Mouse (Mus musculus) cerebellum, adult 8-10 months (tissue): ENCODE results near the gene Zfp870.
"Not testable (repeated sequence)": the region's sequence is repeated elsewhere in the genome, so short reads cannot be mapped to it uniquely, and the experiment has no call there.

ENCODE experiments used
- DNase-seq: peaks from one replicate; pipeline ENCODE4 v3.0.0; 2022

Gene Zfp870

DNA sequence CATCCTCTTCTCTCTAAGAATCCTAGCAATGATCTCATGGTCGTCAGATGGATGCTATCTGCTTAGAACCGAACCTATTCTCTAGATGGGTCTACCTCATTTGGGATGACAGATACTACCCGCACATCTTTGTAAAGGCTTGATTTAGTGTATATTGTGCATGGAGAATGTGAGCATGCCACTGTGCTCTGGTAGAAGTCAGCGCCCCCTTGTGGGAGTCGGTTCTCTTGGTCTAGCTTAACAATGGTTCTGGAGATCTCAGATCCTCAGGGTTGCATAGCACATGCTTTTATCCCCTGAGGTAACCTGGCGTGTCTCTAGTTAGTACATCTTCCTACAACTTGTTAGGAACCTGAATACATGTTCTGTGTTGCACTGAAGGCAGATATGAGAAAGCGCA lies 24.2 kb downstream of the Zfp870 start:
- DNase-seq = not testable (repeated sequence)

DNA sequence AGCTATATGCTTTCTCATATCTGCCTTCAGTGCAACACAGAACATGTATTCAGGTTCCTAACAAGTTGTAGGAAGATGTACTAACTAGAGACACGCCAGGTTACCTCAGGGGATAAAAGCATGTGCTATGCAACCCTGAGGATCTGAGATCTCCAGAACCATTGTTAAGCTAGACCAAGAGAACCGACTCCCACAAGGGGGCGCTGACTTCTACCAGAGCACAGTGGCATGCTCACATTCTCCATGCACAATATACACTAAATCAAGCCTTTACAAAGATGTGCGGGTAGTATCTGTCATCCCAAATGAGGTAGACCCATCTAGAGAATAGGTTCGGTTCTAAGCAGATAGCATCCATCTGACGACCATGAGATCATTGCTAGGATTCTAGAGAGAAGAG lies 34.7 kb downstream of the Zfp870 start:
- DNase-seq = not testable (repeated sequence)

DNA sequence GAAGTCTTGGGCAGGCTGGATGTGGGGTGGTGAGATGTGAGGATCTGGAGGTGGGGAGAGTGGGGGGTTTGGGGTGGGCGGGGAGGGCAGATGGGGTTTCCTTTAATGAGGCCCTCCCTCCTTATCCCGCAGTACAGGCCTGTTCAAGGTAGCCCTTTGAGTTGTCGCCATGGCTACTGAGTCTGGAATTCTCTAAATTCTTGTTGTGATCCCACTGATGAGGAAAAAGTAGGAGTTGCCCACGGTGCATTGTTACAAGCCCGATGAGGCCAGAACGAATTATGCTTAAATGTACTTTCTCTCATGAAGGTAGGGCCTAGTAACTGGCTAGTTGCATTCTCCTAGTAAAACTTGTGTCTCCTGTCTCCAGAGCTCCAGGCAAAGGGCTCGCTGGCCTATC lies 39.9 kb downstream of the Zfp870 start:
- no peak for DNase-seq

DNA sequence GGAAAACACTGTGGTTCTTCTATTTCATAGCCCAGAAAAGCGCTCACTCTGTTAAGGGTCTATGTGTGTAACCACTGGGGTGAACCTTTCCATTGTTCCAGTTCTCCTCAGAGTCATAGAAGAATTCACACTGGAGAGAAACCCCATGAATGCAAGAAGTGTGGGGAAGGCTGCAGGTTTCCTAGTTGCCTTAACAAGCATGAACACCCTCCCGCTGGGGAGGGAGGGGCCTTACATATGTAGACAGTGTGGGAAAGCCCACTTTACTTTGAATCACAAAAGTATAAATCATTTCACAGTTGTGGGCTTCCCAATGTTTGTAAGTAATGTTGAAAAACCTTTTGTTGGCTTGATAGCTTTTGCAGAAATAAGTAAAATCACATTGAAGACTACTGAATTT lies 50.1 kb downstream of the Zfp870 start:
- no peak for DNase-seq

DNA sequence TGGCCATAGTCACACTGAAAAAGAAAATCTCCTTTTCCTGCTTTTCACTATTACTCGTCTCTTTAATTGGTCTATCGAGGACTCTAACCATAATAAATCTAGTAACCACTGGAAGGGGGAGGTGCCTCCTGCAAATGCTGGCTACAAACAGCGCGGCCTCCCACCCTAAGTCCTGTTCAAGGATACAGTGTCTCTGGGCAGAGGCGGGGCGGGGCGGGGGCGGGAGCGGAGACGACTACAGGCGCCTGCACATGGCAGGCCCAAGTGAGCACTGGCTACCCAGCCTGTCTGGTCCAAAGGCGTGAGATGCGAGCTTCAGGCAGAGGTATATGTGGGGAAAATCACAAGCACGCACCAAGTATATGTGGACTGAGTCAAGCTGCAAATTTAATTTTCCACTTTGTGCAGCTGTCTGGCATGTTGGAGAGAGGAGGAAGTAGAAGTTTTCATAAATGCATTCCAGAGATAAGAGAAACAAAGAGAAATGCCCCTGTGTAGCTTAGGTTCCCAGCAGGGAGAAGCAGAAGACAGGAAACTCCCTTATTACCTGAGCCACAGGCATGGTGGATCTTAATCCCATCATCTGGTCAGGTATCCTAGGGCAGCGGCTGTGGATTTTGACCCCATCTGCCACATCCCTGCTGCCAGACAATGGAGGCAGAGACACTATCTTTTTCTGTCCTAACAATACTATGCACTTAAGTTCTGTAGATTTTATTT lies 52.2 kb downstream of the Zfp870 start:
- no peak for DNase-seq

DNA sequence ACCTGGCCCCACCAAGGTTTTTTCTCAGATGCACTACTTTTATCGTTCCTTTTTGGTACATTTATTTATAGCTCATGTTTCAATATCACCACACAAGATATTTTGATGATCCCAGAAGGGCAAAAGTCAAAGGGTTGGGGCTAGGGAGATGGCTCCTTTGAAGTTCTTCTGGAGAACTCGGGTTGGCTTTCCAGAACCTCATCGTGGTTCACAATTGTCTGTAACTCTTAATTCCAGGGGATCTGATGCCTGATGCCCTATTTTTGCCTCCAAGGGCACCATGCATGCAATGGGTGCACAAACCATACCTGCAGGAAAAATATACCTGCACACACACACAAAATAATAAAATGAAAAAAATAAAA lies 61.0 kb downstream of the Zfp870 start:
- no peak for DNase-seq

DNA sequence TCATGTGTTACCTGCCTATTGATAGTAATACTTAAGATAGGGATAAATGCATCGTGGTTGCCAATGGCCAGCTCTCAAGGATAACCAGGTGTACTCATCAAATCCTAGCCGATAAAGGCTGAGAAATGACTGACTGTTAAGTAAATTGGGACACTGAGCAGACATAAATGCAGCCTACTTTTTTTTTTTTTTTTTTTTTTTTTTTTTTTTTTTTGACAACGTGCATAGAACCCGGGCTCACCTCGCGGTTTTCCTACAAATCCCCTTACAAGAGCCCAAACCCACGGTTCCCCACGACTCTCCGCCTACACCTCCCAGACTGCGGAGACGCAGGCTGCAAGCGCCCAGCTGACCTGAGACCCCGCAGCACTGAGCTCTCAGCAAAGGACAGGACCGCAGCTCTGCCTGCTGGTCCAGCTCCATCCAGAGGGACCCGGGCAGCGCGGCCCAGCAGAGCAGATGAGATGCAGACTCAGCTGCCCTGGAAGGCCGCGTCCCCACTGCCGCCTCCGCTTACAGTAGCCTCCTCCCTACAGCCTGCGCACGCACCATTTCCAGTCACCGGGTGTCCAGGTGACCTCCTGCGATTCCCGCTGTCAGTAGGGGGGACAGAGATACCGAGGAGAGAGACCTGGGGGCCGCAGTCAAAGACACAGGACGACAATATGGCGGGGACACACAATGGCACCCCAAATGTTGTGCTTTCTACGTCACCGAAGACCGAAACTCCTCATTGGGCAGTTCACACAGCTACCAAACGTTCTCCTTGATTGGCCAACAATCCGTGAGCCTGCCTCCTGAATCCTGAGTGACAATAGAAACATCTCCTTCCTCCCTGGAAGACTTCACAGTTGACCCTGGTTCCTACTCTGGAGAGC lies 61.7 kb downstream of the Zfp870 start, which contains the start of gene Zfp799:
Gene Zfp799, minus strand, starts transcription at position 722 of the 878 bp plus-strand sequence.
- DNase-seq = peak; percentile 74
